In genomic region chr14:120720464-120721445, GRCm38 (mm10) we compare ENCODE assay signal across 12 mouse cellular contexts.
DNase-seq lines count a peak whose midpoint lies in the region; ATAC-seq and TF ChIP-seq lines count a peak whose summit lies in the region.
"Had no signal": no experiment of that assay in that cellular context is flagged by ENCODE, and none has a peak within 500 bp of the region (broad histone marks: within the 10 kb centered on the region; RNA-seq: fewer than 3 reads in every experiment).

No protein-coding gene starts in this region.

- no peak overlapping the region for H3K4me3 ChIP-seq in gastrocnemius, adult 2 months
- H3K4me3 ChIP-seq in kidney, embryonic 15.5 days (replicated peaks): no peak overlapping the region
- H3K4me3 ChIP-seq in midbrain, embryonic 11.5 days (ENCODE audit: low read depth, low read length): no peak overlapping the region
- H3K4me3 ChIP-seq: embryonic facial prominence, embryonic 13.5 days; left cerebral cortex, adult 2 months had no signal

- no peak for DNase-seq in gastrocnemius, adult 2 months
- DNase-seq in gastrocnemius, postnatal 14 days: no peak
- DNase-seq in adrenal gland, postnatal 25 days: peak; percentile 30
- DNase-seq in lung, postnatal 14 days: peak; percentile 74
- no peak for DNase-seq in frontal cortex, postnatal 10 days (ENCODE audit: low spot score in 2 of 2)
- DNase-seq in midbrain, embryonic 11.5 days (ENCODE audit: low spot score, missing footprints): no peak
- DNase-seq in left cerebral cortex, postnatal 25 days (ENCODE audit: low spot score in 2 of 2): no peak
- DNase-seq: forebrain, postnatal 0 days; spleen, adult 18-20 months had no signal

- 0 out of 2 replicates have a peak overlapping the region, but pooled peaks have one; percentile 28 for H3K27ac ChIP-seq in gastrocnemius, adult 2 months
- peak overlapping the region; percentile 37; the same call in 1 of the 2 replicates for H3K27ac ChIP-seq in kidney, embryonic 15.5 days
- H3K27ac ChIP-seq in midbrain, embryonic 11.5 days (ENCODE audit: low read depth, low read length): no peak overlapping the region
- H3K27ac ChIP-seq: embryonic facial prominence, embryonic 13.5 days; left cerebral cortex, adult 2 months had no signal

- no peak for TF ChIP-seq CTCF in gastrocnemius, adult 2 months (IDR thresholded peaks at IDR 0.05)

- no peak overlapping the region for H3K4me2 ChIP-seq in kidney, embryonic 15.5 days
- H3K4me2 ChIP-seq in midbrain, embryonic 11.5 days: no peak overlapping the region
- H3K4me2 ChIP-seq: embryonic facial prominence, embryonic 13.5 days had no signal

- peaks cover 20% of the 10 kb centered on the region for H3K4me1 ChIP-seq in kidney, embryonic 15.5 days
- no peaks in the 10 kb centered on the region for H3K4me1 ChIP-seq in midbrain, embryonic 11.5 days (ENCODE audit: control insufficient read depth, insufficient read depth, low read length)
- H3K4me1 ChIP-seq: embryonic facial prominence, embryonic 13.5 days had no signal

- no peaks in the 10 kb centered on the region for H3K9me3 ChIP-seq in kidney, embryonic 15.5 days (replicated peaks)
- no peaks in the 10 kb centered on the region for H3K9me3 ChIP-seq in midbrain, embryonic 11.5 days (ENCODE audit: control insufficient read depth, low read length)
- H3K9me3 ChIP-seq: embryonic facial prominence, embryonic 13.5 days had no signal

- ATAC-seq in kidney, embryonic 15.5 days (replicated peaks; ENCODE audit: low FRiP score): no peak; the same call in 1 of the 2 replicates
- no peak for ATAC-seq in midbrain, embryonic 11.5 days (ENCODE audit: low FRiP score)
- ATAC-seq: forebrain, postnatal 0 days had no signal

- intact Hi-C loops in gastrocnemius, adult 2 months (cut with DNase I): no loop called here
- intact Hi-C loops in gastrocnemius, postnatal 14 days (cut with DNase I; ENCODE audit: low total_unique reads): no loop called here
- intact Hi-C loops in left cerebral cortex, postnatal 25 days (cut with DNase I): no loop called here

- no peaks in the 10 kb centered on the region for H3K36me3 ChIP-seq in kidney, embryonic 15.5 days
- no peaks in the 10 kb centered on the region for H3K36me3 ChIP-seq in midbrain, embryonic 11.5 days (ENCODE audit: control insufficient read depth, insufficient read depth, low read length)
- H3K36me3 ChIP-seq: embryonic facial prominence, embryonic 13.5 days had no signal

- no peaks in the 10 kb centered on the region for H3K27me3 ChIP-seq in kidney, embryonic 15.5 days
- no peaks in the 10 kb centered on the region for H3K27me3 ChIP-seq in midbrain, embryonic 11.5 days (ENCODE audit: control insufficient read depth, insufficient read depth, low read length)
- H3K27me3 ChIP-seq: embryonic facial prominence, embryonic 13.5 days had no signal

- 51% methylated on average over 20 of the region's 20 CpGs for WGBS in kidney, embryonic 15.5 days
- WGBS in midbrain, embryonic 11.5 days: 78% methylated on average over 20 of the region's 20 CpGs

- H3K9ac ChIP-seq in kidney, embryonic 15.5 days: no peak overlapping the region
- H3K9ac ChIP-seq in midbrain, embryonic 11.5 days (ENCODE audit: low read length): no peak overlapping the region
- H3K9ac ChIP-seq: embryonic facial prominence, embryonic 13.5 days; forebrain, postnatal 0 days had no signal

Comparison
In these comparisons a context has a peak if more than half of its experiments do, and no peak if none do; other contexts are left out.
1. DNase-seq: peak in adrenal gland, postnatal 25 days (single experiment) and lung, postnatal 14 days (single experiment); none in gastrocnemius, adult 2 months (single experiment), gastrocnemius, postnatal 14 days (single experiment), frontal cortex, postnatal 10 days (0 of 2), midbrain, embryonic 11.5 days (single experiment) and left cerebral cortex, postnatal 25 days (0 of 2).